Mouse (Mus musculus): ENCODE measurements around the gene Asb6.

The Asb6 gene

DNA sequence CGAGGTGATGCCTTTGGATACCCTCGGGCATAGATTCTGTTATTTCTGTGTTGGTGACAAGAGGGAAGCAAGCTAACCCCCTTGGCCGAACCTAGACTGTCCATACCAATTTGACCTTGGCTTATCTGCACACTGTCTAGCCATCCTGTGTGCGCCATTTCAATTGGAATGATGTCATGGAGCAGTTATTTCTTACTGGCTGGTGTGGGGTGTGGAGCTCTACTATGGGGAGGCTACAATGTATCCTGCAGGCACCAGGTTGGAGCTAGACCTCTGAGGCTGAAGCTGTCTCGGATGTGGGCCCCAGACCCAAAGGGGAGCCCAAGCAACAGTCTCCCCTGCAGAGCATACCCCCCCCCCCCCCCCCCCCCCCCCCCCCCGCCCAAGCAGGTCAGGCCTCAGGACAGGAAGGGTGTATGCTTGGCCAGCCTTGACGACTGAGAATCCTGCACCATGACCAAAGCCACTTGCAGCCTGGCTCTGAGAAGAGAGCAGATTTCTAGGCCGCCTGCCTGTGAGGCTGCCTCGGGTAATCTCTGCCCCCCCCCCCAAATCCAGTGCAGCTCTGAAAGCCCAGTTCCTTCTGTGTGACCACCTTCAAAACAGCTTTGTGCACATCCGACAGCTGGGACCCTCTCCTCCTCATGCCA lies 4.4 kb upstream of the Asb6 start, which contains the start of gene Prrx2:
Gene Prrx2 (plus strand): TSS at position 600 of the 650 bp plus-strand sequence.
- no peak for DNase-seq (ENCODE audit: extremely low spot score, low spot score)

DNA sequence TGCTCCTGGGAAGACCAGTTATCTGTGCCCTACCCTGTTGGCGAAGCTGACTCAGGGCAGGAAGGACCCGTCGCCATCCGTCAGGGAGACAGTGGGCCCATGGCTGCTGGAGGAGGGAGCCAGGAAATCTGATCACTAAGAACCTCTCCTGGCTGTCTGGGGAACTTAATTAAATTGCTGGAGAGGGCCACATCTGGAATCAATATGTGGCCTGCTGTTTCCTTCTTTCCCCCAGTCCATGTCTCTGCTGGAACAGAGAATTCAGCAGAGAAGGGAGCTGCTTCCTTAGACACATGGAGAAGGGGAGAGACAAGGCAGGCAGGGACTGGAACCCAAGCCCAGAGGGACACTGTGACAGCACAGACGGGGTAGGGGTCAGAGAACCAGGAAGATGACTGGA lies 3.5 kb upstream of the Asb6 start:
- DNase-seq (ENCODE audit: extremely low spot score, low spot score), result peak; percentile 47

DNA sequence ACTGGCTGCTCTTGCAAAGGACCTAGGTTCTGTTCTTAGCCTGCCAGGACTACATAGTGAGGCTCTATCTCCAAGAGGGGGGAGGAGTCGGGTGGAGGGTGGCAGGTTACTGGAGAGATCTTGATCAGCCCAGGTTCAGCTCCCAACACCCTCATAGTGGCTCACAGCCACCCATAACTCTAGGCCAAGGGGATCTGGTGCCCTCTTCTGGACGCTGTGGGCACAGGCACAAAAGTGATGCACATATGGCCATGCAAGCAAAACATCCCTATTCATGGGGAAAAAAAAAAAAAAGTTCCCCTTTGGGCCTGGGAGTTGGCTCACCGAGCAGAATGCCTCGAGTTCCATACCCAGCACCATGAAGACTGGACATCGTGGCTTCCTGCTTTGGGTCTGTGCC lies 818 bp downstream of the Asb6 start:
- no peak for DNase-seq (ENCODE audit: extremely low spot score, low spot score)

- DNase-seq (ENCODE audit: extremely low spot score, low spot score), result peak; percentile 98
Observed at GRCm38 (mm10) chr2:30827749-30828475, 2.2 kb downstream of the Asb6 start.

- DNase-seq (ENCODE audit: extremely low spot score, low spot score), result peak; percentile 48
Observed at GRCm38 (mm10) chr2:30826825-30827748, 3.0 kb downstream of the Asb6 start.

DNA sequence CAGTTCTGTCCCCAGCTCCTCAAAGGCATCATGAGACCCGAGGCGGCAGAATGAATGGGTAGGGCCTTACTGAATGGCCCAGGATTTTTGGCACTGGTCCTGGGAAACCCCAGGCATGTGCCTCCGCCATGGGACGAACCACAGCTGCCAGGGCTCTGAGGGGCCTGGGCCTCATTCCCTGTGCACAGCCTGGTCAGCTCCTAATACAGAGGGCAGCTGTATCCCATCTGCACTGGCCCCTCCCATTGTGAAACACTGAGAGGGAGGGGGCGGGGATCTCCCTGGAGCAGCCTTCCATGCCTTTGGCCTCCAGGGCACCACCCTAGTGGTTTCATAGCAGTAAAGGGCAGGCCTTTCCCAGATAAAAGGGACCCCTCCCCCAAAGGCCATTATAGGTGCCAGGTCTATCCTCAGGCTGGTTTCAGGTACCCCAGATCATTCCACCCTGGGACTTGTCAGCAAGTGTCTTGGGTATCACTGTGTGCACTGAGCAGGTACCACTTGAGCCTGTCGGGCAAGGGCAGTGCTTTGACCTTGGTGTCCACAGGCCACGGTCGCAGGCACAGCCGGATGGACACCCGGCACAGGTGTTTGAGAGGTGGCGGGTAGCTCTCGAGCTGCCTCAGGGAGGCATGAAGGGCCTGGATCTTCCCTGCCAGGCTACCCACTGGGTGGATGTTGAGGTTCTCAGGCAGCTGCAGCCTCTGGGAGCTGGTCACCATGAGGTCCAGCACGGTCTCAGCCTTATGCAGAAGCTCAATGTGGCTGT lies 6.6 kb downstream of the Asb6 start:
- DNase-seq (ENCODE audit: extremely low spot score, low spot score), result no peak

GRCm38 (mm10) chr2:30822460-30822859 lies 7.7 kb downstream of the Asb6 start:
- DNase-seq (ENCODE audit: extremely low spot score, low spot score), result no peak

GRCm38 (mm10) chr2:30821073-30821472 lies 9.1 kb downstream of the Asb6 start:
- DNase-seq (ENCODE audit: extremely low spot score, low spot score), result no peak

GRCm38 (mm10) chr2:30819873-30820272 lies 10.3 kb downstream of the Asb6 start:
- DNase-seq (ENCODE audit: extremely low spot score, low spot score), result no peak

DNA sequence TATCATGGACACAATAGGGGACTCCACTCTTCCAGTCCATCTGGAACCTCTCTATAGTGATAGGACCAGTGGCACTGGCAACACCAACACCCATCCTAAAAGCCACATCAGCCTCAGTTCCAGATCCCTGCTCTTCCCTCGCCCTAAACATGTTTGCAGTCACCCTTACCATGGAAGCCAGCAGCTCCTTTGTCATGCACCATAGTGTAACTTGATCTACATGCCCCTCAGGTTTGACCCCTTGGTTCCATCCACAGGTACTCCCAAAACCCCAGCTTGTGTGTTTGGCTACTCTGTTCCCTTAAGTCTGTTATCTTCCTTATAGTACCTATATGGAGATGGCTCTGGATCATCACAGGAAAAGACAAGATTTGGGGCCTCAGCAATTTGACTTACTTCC lies 13.8 kb downstream of the Asb6 start:
- no peak for DNase-seq (ENCODE audit: extremely low spot score, low spot score)

DNA sequence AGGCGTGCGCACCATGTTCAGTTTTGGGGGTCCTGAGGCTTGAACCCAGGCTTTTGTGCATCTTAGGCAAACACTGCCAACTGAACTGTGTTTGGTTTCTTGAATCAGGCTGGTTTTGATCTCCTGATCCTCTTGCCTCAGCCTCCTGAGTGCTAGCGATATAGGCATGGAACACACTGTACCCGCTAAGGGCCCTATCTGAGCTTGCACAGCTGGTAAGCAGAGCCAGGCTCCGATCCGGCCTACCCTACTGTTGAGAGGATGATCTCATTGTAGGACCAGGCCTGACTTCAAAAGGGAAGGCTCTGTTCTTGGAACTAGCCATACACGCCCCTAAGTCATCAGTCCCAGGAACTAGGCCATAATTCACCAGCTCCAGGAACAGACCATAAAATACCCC lies 19.6 kb downstream of the Asb6 start:
- no peak for DNase-seq (ENCODE audit: extremely low spot score, low spot score)

GRCm38 (mm10) chr2:30809503-30809902 lies 20.6 kb downstream of the Asb6 start:
- DNase-seq (ENCODE audit: extremely low spot score, low spot score), result no peak

- DNase-seq (ENCODE audit: extremely low spot score, low spot score), result peak; percentile 25
Observed at GRCm38 (mm10) chr2:30808296-30808655, 21.9 kb downstream of the Asb6 start.

DNA sequence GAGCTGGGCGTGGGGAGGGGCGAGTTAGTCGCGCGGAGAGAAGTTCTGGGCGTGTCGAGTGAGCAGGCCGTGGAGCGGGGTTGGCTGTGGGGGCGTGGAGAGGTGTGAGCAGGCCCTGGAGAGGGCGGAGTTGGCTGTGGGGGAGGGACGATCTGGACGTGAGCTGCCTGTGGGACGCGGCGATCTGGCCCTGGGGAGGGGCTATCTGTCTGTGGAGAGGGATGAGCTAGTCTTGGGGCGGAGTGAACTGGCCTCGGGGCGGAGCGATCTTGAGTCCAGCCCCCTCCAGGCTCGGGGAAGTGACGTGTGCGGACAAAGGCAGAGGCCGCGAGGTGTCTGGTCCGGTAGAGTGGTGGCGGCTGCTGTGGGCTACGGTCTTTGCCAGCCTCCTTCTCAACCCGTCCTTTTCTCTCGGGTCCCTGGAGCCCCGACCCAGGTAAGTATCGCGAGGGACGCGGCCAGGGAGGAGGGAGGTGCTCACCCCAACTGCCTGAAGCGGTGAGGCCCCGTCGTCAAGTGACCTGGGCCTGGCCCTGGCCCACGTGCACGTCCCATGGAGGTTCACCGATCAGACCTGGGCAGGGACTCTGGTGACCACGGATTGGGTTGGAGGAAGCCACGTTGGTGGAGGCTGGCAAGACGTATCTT lies 22.4 kb downstream of the Asb6 start, which contains the start of gene Ntmt1:
Gene Ntmt1 (plus strand): TSS at position 179 of the 648 bp plus-strand sequence.
- DNase-seq (ENCODE audit: extremely low spot score, low spot score), result peak; percentile 99

DNA sequence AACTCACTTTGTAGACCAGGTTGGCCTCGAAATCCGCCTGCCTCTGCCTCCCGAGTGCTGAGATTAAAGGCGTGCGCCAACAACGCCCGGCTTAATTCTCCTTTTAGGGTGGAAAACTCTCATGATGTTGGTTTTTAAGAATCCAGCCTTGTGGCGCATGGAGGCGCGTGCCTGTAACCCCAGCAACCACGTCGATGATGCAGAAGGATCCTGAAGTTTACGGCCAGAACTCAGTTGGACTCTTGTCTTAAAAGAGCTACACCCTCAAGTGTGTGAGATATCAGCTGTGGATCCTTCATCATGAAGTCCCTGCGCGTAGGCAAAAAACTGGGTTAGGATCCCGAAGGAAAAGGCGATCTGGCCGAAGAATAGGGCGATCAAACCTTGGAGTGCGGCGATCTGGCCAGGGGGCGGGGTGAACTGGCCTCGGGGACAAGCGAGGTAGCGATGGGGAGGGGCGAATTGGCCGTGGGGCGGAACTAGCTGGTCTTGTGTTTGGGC lies 22.9 kb downstream of the Asb6 start:
- no peak for DNase-seq (ENCODE audit: extremely low spot score, low spot score)

DNA sequence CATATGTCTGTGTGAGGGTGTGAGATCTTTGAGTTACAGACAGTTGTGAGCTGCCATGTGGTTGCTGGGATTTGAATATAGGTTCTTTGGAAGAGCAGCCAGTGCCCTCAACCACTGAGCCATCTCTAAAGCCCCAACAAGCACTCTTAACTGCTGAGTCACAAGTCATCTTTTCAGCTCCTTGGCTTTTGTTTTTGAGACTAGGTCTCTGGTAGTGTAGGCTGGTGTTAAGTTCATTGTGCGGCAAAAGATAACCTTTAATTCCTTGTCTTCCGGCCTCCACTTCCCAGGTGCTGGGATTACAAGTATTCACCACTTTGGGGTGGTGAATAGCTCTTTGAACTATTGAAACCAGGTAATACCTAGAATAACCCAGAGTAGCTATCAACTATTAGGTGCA lies 24.1 kb downstream of the Asb6 start:
- no peak for DNase-seq (ENCODE audit: extremely low spot score, low spot score)

DNA sequence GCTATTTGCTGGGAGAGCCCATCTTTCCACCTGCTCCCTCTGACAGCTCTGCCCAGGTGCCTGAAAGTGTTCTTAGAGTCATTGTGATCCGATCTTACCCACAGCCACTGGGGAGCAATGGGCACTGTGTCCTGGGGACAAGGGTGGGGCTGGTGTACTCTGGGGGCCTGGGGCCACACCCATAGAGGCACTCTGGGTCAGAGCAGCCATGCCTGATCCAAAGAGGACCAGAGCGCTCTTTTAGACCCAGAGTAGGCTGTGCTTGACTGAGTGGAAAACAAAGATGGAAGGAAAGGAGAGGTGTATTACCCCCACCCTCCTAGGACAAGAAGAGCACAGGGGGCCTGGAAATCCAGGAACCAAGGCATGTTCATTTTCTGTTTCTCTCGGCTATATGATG lies 26.5 kb downstream of the Asb6 start, which contains the start of gene 1700001O22Rik:
Gene 1700001O22Rik (minus strand): TSS at position 58 of the 400 bp plus-strand sequence.
- no peak for DNase-seq (ENCODE audit: extremely low spot score, low spot score)

- DNase-seq (ENCODE audit: extremely low spot score, low spot score), result peak; percentile 72
Observed at GRCm38 (mm10) chr2:30801067-30801852, 28.9 kb downstream of the Asb6 start.

DNA sequence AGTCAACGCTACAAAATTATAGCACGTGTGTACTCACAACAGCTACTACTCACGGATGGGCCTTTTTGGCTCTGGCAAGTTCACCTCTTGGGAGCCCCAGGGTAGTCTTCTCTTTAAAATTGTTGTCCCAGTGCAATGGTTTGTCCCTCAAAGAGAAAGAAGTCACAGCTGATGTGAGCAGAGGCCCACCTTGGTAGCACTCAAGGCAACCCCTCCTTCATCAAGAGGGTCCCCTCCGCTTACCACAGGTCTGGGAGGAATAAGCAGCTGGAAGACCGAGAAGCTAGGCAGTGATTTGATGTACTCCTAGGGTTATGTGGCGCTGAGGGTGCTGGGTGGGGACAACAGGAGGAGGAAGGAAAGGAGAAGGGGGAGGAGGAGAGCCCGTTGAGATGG lies 29.5 kb downstream of the Asb6 start:
- DNase-seq (ENCODE audit: extremely low spot score, low spot score), result peak; percentile 26

GRCm38 (mm10) chr2:30799456-30799855 lies 30.7 kb downstream of the Asb6 start:
- no peak for DNase-seq (ENCODE audit: extremely low spot score, low spot score)
